Mouse (Mus musculus): ENCODE data around the gene Sbsn. TPM values are rescaled to one million over a fixed set of nuclear protein-coding genes. Genes with fewer than 3 reads are reported as not detected.

Gene Sbsn
- total RNA-seq, 2 experiments from 2014 or later = 2.3 to 5.5 TPM

DNA sequence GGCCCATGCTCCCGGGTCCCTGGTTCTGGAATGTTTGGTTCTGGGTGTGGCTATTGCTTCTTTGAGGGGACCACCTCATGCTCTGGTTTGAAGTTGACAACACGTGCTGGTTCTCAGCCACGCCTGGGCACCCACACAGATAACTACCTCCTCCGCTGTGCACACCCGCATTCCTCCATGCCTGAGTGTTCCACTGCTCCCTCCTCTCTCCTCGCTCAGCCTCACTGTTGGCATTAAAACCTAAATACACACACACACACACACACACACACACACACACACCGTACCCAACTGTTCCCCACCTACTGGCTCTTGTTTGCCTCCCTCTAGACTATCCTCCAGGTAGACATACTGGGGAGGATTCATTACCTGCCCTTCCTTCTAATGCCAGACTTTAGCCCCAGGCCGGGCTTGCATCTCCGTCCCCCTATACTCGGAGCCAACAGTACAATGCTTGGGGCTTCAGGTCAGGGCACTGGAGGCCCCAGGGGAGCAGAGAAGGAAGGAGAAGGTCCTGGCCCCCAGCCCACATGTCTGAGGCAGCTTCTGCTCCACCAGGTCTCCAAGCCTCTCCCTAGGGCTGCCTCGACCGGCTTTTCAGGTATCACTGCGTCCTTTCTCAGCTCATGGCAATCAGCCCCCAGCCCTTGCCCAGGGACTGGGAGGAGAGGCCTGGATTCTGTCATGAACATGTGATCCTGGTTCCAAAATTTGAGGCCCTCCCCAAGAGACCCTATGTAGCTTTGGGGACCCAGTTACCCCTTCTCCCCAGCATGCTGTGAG, 1.3 kb upstream of the Sbsn start:
- intact Hi-C loops (cut with DNase I) = no loop called here
- DNase-seq (ENCODE audit: low spot score) = no peak

DNA sequence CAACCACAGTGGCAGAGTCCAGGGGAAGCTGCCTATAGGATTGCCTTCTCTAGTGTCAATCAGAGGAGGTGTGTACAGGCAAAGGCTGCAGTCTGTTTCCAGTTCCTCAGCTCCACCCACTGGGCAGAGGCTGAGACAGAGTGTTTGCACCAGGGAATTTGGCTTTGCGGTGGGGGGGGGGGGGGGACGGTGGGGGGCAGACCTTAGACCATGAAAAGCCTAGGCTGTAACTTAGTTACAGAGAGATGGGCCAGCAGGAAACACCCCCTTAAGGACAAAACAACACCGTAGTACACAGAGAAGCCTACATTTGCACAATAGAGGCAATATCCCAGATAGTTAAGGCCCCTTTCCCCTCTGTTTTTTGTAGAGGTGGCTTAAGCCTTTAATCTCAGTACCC, 5.7 kb downstream of the Sbsn start:
- intact Hi-C loops (cut with DNase I) = no loop called here
- DNase-seq (ENCODE audit: low spot score) = no peak

DNA sequence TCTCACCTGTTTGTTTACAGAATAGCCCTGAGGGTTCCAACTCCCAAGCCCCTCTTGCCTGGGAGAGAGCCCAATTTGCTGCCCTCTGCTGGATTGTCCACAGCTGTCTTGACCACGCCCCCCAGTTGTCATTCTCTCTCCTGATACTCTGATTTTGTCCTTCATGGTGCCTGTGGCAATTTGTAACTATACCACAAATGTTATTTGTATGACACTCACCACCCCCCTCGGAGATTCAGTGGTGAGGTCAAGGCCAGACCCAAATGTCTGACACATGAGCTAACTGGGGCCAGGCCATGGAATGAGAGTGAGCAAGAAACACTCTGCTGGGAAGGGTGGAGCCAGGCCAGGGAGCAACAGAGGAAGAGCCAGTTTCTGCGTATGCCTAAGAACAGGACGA, 7.6 kb downstream of the Sbsn start:
- intact Hi-C loops (cut with DNase I) = no loop called here

DNA sequence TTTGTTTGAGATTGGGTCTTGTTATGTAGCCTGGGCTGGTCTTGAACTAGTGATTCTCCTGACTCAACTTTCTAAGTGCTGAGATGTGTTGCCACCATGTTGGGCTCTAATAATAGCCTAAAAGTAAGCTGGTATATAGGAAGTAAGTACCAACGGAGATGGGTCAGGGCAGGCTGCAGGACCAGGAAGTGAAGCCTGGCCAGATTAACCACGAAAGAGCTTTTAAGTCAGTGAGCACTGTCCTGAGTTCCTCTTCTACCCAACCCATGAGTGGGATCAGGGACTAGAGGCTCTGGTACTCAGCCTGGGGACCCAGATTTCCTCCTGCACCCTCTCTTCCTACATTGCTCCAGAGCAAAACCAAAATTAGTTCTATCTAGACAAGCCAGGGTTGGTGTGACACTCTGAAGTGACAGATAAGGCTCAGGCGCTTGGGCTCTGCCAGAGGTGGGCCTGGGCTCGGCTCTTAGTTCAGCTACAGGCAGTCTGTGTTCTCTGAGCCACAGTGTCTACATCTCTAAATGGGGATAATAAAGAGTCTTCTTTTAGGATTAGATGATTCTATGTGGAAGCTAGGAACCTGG, 10.6 kb downstream of the Sbsn start:
- intact Hi-C loops (cut with DNase I) = no loop called here

More for the DNA sequence above, 7.6 kb downstream of the Sbsn start:
- no peak for DNase-seq (ENCODE audit: low spot score)

DNA sequence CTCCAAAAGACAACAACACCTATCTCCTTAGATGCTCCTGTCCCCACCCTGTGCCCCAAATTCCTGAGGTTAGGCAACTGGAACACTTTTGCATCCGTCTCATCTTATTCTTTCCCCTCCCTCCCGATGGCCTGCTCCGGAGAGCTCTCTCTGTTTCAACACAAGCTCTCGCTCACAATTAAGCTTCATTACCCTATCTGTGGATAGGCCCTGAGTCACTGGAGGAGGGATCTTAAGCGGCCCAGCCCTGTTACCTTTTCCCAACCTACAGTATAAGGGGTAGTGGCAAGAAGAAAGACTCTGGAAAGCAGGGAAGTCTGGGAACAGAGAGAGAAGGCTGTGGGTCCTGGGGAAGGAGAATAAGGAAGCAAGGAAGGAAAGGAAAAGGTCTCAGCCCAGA, 12.2 kb downstream of the Sbsn start, which contains the start of gene Dmkn:
TSS of gene Dmkn (plus strand) at position 301 of the 400 bp plus-strand sequence.
- no peak for DNase-seq (ENCODE audit: low spot score)
- intact Hi-C loops (cut with DNase I) = no loop called here

More for the DNA sequence above, 10.6 kb downstream of the Sbsn start:
- DNase-seq (ENCODE audit: low spot score) = no peak

DNA sequence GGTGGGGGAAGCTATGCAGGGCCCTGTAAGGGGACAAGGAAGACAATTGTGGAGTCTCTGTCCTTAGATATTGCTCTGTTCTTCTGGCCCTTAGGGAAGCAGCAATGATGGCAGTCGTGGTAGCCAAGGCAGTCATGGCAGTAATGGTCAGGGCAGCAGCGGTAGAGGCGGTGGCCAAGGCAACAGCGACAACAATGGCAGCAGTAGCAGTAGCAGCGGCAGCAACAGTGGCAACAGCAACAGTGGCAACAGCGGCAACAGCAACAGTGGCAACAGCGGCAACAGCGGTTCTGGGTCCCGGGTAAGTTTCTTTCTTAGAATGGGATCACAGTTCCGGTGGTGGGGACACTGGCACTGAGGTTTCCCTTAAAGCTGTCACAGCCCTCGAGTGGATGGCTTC, 13.9 kb downstream of the Sbsn start:
- DNase-seq (ENCODE audit: low spot score) = no peak
- intact Hi-C loops (cut with DNase I) = no loop called here

DNA sequence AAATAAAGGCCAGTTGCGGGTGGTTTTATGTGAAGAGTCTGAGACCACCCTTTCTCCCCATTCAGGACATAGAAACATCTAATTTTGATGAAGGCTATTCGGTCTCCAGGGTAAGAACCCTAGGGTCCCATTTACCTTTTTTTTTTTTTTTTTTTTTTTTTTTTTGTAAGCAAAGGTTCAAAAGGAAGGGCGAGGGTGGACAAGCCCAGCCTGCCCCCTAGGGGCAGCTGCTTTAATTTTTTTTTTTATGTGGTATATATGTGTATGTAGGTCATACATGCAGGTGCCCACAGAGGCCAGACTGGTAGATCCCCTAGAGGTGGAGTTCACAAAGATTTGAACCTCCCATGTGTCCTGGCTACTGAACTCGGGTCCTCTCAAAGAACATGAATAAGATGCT, 15.1 kb downstream of the Sbsn start:
- intact Hi-C loops (cut with DNase I) = no loop called here
- no peak for DNase-seq (ENCODE audit: low spot score)

DNA sequence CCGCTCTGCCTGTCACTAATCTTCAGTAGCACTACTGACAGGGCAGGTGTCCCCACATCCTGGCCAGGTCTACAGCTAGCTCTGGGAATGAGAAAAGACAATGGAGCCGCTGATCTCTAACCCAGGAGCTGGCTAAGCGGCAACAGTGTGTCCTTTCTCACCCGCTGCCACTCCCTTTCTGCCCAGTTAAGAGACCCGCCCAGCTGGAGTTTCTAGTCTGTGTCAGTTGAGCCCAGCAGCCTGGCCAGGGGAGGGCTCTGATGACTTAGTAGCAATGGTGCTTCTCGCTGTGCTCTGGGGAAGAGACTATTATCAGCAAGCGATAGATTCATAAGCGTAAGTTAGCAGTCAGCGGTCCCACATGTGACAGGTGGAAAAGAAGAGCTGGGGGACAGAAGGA, 18.0 kb downstream of the Sbsn start:
- DNase-seq (ENCODE audit: low spot score) = no peak
- intact Hi-C loops (cut with DNase I) = no loop called here

DNA sequence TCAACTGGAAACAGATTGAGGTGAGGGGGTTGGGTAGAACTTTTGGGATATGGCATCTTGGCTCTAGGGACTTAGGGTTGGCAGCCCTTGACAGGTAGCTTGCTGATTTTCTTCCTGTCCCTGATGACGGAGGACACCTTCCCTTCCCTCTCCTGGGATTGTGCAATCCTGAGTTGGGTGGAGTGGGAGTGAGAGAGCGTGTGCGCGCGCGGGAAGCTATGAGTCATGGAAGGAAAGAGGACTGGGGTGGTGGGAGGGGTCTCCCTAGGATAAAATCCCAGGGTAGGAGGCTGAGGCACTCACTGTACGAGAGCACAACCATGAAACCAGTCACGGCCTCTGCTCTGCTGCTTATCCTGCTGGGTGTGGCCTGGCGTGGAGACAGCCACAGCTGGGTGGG, 24.8 kb downstream of the Sbsn start:
- intact Hi-C loops (cut with DNase I) = no loop called here
- no peak for DNase-seq (ENCODE audit: low spot score)

DNA sequence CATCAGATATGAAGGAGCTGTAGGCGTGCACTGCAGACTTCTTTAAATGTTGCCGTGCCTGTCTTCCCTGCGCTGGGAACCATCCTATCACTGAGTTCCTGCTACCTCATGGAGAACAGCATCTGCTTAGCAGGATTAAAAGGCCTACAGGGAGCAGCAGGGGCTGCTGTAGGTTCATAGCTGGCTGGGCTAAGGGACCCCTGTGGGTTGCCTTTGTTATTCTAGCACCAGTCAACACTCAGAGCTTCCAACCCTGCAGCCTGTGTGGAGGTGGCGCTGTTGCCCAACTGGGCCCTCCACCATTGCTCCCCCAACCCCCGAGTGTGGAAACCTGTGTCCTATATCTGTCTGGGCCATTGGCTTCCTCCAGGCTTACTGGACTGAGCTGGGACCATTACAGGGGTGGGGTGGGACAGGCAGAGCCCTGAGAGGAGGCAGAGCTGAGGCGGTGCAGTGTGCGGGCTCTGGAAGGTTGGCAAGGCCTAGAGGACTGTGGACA, 25.9 kb downstream of the Sbsn start:
- DNase-seq (ENCODE audit: low spot score) = no peak
- intact Hi-C loops (cut with DNase I) = no loop called here

DNA sequence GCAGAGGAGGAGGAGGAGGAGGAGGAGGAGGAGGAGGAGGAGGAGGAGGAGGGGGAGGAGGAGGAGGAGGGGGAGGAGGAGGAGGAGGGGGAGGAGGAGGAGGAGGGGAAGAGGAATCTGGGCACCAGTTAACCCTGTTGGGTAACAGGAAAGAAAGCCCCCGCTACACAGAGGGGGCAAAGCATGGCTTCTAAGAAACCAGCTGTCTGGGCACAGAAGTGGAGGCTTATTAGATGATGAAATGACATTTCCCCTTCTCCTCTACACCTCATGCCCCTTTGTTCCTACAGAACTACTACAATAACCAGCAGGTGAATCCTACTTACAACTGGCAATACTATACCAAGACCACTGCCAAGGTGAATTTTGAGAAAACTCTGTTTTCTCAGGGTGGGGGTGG, 26.6 kb downstream of the Sbsn start:
- intact Hi-C loops (cut with DNase I) = no loop called here
- DNase-seq (ENCODE audit: low spot score) = no peak

DNA sequence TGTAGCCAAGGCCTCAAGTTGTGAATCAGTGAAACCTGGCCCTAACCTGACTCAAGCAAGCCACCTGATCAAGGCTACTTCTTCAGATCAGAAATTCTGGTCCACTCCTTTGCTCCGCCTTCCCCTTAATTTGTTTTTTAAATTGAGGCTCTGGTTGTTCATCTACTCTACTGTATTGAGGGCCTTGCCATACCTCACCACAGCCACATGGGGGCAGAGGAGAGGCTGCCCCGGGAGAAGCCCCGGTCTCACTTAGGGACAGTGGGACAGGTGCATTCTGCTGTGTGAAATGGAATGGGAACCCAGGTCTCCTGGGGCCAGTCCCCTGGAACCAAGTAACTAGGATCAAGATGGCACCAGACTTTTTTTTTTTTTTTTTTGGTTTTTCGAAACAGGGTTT, 30.5 kb downstream of the Sbsn start:
- intact Hi-C loops (cut with DNase I) = no loop called here
- no peak for DNase-seq (ENCODE audit: low spot score)

DNA sequence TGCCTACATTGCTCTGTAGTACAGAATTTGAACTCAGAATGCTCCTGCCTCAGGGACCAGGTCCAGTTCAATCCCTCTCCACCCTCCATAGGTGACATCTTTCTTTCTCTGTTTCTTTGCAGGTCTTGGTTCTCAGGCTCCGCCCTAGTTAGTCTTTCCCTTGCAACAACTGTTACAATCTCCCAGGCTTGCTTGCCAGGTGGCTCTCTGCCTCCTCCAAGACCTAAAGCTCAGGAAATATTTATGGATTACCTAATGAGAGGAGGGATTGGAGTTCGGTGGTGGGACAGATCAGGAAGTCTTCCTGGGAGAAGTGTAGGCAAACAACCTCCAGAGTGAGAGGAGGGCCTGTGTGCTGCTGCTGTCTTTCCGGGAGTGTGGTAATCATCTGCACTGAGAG, 31.4 kb downstream of the Sbsn start:
- no peak for DNase-seq (ENCODE audit: low spot score)
- intact Hi-C loops (cut with DNase I) = no loop called here

DNA sequence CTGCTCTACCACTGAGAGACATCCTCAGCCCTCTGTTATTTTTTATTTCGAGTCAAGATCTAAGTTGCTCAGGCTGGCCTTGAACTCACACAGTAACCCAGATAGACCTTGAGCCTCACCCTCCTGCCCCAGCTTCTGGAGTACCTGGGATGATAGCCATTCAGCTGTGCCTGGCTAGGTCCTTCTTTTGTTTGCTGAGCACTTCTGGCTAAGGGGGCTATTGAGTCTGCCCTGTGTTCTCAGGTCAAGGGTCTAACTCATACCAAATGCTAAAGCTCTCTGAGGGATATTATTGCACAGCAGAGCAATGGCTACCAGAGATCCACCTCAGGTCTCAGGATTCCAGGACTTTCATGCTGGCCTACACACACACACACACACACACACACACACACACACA, 33.9 kb downstream of the Sbsn start:
- intact Hi-C loops (cut with DNase I) = no loop called here
- no peak for DNase-seq (ENCODE audit: low spot score)

DNA sequence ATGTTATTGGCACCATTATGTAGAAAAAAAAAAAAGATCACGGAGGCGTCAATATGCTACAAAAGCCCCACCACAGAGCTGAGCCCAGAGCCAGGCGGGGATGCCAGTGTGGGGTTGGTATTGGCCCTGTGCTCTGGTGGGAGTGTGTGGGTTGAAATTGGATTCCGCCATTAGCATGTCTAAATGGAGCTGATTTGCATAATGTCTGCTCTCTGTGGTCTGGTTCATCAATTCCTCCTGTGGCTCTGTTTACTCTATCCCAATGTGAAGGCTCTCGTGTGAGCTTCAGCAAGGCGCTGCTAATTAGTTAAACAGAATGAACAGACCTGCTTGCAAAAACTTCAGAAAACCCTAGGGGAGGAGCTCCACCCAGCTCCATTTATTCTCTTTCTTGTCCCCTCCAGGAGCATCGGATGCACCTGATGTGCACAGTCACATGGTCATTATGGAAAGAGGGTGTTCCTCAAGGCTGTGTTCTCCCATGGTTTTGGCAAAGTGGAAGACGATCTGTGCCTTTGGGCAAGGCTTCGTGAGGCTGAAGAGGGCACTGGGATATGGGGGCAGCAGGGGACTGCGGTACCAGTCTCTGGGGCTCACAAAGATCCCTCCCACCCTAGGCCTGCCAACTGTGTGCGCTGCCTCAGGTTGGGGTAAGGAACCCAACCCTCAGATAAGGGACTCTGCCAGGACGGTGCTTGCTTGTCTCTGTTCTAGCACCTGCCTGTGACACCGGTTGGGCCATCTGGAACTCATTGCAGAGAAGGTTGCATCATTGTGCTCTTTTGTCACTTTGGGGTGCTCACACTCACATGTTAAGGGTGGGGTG, 34.7 kb downstream of the Sbsn start:
- intact Hi-C loops (cut with DNase I) = no loop called here
- no peak for DNase-seq (ENCODE audit: low spot score)

DNA sequence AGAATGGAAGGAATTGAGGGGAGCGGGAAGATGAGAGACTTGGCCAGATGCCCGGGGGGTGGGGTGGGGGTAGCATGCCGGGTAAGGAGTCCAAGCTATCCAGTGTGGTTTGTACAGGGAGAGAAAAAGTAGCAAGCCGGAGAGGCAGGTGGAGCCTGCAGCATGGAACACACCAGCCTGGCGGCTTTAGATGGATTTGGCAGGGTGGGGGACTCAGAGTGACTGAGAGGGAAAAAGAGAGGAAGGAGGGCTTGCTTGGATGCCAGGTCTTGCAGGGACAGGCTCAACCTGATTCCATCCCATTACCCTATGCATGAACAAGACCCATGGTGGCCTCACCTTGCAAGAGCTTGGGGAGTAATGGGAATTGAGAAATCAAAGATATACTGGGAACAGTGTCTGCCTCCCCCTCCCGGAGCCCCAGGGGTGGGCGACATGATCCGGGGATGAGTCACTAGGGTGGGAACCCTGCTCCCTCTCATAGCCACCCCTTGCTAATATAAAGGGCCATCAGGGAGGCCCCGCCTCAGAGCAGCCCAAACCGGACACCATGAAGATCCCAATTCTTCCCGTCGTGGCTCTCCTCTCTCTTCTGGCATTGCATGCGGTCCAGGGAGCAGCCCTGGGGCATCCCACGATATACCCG, 36.2 kb downstream of the Sbsn start, which contains the start of gene Krtdap:
TSS of gene Krtdap (plus strand) at position 520 of the 646 bp plus-strand sequence.
- no peak for DNase-seq (ENCODE audit: low spot score)
- intact Hi-C loops (cut with DNase I) = no loop called here

DNA sequence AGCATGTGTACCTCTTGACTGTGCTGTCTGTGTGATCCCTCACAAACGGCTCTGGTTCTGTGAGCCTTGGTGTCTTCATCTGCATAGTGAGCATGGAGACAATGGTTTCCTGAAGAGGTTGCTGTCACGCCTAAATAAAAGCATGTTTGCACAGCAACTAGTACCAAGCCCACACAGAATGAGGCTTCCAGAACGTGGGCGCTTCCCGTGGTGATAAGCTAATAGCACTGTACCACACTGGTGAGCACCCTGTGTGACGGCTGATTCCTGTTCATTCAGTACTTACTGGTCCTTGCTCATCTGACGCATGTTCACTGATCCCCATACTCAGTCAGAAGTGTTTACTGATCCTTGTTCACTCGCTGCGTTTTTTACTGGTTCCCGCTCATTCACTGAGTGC, 38.9 kb downstream of the Sbsn start:
- DNase-seq (ENCODE audit: low spot score) = no peak
- intact Hi-C loops (cut with DNase I) = no loop called here

DNA sequence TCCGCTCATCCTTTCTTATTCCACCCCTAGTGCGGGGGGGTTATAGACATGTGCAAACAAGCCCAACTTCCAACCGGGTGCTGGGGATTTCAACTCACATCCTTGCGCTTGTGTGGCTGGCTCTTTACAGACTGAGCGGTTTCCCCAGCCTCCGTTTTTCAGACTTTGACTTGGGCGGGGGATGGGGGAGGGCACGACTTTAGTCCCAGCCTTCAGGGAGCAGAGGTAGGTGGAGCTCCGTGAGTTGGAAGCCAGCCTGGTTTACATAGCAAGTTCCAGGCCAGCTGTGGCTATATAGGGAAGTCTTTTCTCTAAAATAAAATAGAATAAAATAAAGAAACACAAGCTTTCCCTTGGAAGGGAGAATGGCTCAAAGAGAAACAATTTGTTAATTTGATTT, 40.6 kb downstream of the Sbsn start:
- no peak for DNase-seq (ENCODE audit: low spot score)
- intact Hi-C loops (cut with DNase I) = no loop called here

DNA sequence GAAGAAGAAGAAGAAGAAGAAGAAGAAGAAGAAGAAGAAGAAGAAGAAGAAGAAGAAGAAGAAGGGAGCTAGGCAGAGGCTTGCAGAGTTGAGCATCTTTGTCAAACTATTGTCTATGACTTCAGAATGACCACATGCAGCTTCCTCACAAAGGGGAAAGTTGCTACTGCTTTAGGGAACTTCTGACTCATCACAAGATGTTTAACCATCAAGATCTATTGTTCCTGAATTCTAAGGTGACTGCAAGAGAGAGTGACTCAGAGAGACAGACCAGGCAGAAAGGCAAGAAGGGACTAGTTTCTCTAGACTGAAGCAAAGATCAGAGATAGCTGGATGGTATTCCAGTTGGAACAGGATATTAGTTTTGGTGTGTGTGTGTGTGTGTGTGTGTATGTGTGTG, 43.6 kb downstream of the Sbsn start:
- intact Hi-C loops (cut with DNase I) = no loop called here

DNA sequence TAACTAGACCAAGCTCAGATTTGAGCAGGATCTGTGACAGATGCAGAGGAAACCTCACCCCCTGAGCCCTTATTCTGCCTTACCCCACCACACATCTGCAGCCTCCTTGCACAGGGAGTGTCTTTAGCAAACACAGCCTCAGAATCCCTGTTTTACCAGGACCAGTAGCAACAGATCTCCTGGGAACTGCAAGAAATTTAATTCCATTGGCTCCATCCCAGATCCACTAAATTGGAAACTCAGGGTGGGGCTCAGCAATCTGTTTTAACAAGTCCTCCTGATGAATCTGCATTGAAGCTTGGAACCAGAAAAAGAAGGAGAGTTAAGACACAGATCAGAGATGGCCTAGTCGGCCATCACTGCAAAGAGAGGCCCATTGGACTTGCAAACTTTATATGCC, 45.5 kb downstream of the Sbsn start:
- intact Hi-C loops (cut with DNase I) = no loop called here
- no peak for DNase-seq (ENCODE audit: low spot score)

More for the DNA sequence above, 43.6 kb downstream of the Sbsn start:
- DNase-seq (ENCODE audit: low spot score) = no peak
